Mouse (Mus musculus): ENCODE measurements around the gene Gm45717.
A peak's percentile ranks its signal among the peaks of the same experiment; 100 is the strongest.
"Not testable (repeated sequence)": the region's sequence is repeated elsewhere in the genome, so short reads cannot be mapped to it uniquely, and the experiment has no call there.

Gm45717 gene

GRCm38 (mm10) chr7:140955758-140956555, at the start of gene Gm45717, which contains the start of gene Ifitm2:
TSS of gene Gm45717 (minus strand) at chr7:140955937.
TSS of gene Ifitm2 (minus strand) at chr7:140955987.
- DNase-seq (ENCODE audit: low spot score) = peak; percentile 62

GRCm38 (mm10) chr7:141003248-141004010, 47.7 kb upstream of the Gm45717 start:
- DNase-seq (ENCODE audit: low spot score) = no peak

GRCm38 (mm10) chr7:141000881-141001708, 45.4 kb upstream of the Gm45717 start:
- DNase-seq (ENCODE audit: low spot score) = no peak

GRCm38 (mm10) chr7:140998853-140999700, 43.3 kb upstream of the Gm45717 start:
- DNase-seq (ENCODE audit: low spot score) = no peak

GRCm38 (mm10) chr7:140997817-140998216, 42.1 kb upstream of the Gm45717 start:
- DNase-seq (ENCODE audit: low spot score) = no peak

- DNase-seq (ENCODE audit: low spot score) = no peak
Measured at GRCm38 (mm10) chr7:140991117-140991689, 35.5 kb upstream of the Gm45717 start.

GRCm38 (mm10) chr7:140990622-140991021, 34.9 kb upstream of the Gm45717 start:
- no peak for DNase-seq (ENCODE audit: low spot score)

GRCm38 (mm10) chr7:140990185-140990584, 34.4 kb upstream of the Gm45717 start:
- DNase-seq (ENCODE audit: low spot score) = no peak

- DNase-seq (ENCODE audit: low spot score) = no peak
Measured at GRCm38 (mm10) chr7:140989022-140989421, 33.3 kb upstream of the Gm45717 start.

GRCm38 (mm10) chr7:140987182-140988138, 31.7 kb upstream of the Gm45717 start:
- DNase-seq (ENCODE audit: low spot score) = no peak

- no peak for DNase-seq (ENCODE audit: low spot score)
Measured at GRCm38 (mm10) chr7:140982971-140983370, 27.2 kb upstream of the Gm45717 start.

GRCm38 (mm10) chr7:140981704-140982103, 26.0 kb upstream of the Gm45717 start:
- DNase-seq (ENCODE audit: low spot score) = no peak

GRCm38 (mm10) chr7:140976720-140977119, 21.0 kb upstream of the Gm45717 start:
- not testable (repeated sequence) for DNase-seq (ENCODE audit: low spot score)

GRCm38 (mm10) chr7:140975465-140975864, 19.7 kb upstream of the Gm45717 start:
- no peak for DNase-seq (ENCODE audit: low spot score)

GRCm38 (mm10) chr7:140974940-140975339, 19.2 kb upstream of the Gm45717 start:
- no peak for DNase-seq (ENCODE audit: low spot score)

- no peak for DNase-seq (ENCODE audit: low spot score)
Measured at GRCm38 (mm10) chr7:140973396-140974165, 17.8 kb upstream of the Gm45717 start.

- DNase-seq (ENCODE audit: low spot score) = no peak
Measured at GRCm38 (mm10) chr7:140971479-140972171, 15.9 kb upstream of the Gm45717 start.

GRCm38 (mm10) chr7:140970931-140971330, 15.2 kb upstream of the Gm45717 start:
- DNase-seq (ENCODE audit: low spot score) = no peak

Measured in retina, embryonic 14.5 days (tissue).